Mouse (Mus musculus) retina, adult 2 months (tissue): ENCODE data around the gene Cphx3.
"Not testable (repeated sequence)": the region's sequence is repeated elsewhere in the genome, so short reads cannot be mapped to it uniquely, and the experiment has no call there.

Experiments used
- DNase-seq: peaks from one replicate; pipeline ENCODE4 v3.0.0-alpha.2; 2012; ENCODE audit warnings: low read depth, low spot score

The Cphx3 gene

GRCm38 (mm10) chr14:26173955-26174354 is 91.9 kb downstream of the Cphx3 start:
- DNase-seq, result not testable (repeated sequence)

- DNase-seq, result not testable (repeated sequence)
These were observed 92.9 kb downstream of the Cphx3 start for GRCm38 (mm10) chr14:26175028-26175427.

- DNase-seq, result not testable (repeated sequence)
These were observed 99.6 kb downstream of the Cphx3 start for GRCm38 (mm10) chr14:26181660-26182059.

- not testable (repeated sequence) for DNase-seq
These were observed 100.3 kb downstream of the Cphx3 start, which contains the start of gene Plac9b for GRCm38 (mm10) chr14:26182380-26182779. Plac9b (minus strand) TSS chr14:26182480.

- DNase-seq, result not testable (repeated sequence)
These were observed 104.5 kb downstream of the Cphx3 start for GRCm38 (mm10) chr14:26186638-26187037.

- not testable (repeated sequence) for DNase-seq
These were observed 106.3 kb downstream of the Cphx3 start for GRCm38 (mm10) chr14:26188361-26188760.

GRCm38 (mm10) chr14:26197851-26198250 is 115.8 kb downstream of the Cphx3 start:
- DNase-seq, result not testable (repeated sequence)

GRCm38 (mm10) chr14:26206197-26206925 is 124.3 kb downstream of the Cphx3 start:
- not testable (repeated sequence) for DNase-seq

- not testable (repeated sequence) for DNase-seq
These were observed 124.8 kb downstream of the Cphx3 start, which contains the start of gene Tmem254b for GRCm38 (mm10) chr14:26206926-26207247. Tmem254b (minus strand) TSS chr14:26207041.

- not testable (repeated sequence) for DNase-seq
These were observed 134.3 kb downstream of the Cphx3 start for GRCm38 (mm10) chr14:26216233-26217000.

- not testable (repeated sequence) for DNase-seq
These were observed 155.1 kb downstream of the Cphx3 start for GRCm38 (mm10) chr14:26237183-26237582.

GRCm38 (mm10) chr14:26257756-26258617 is 175.9 kb downstream of the Cphx3 start, which contains the start of gene Duxbl3:
Duxbl3 (plus strand) TSS chr14:26257962.
- DNase-seq, result not testable (repeated sequence)

GRCm38 (mm10) chr14:26258729-26259128 is 176.6 kb downstream of the Cphx3 start:
- not testable (repeated sequence) for DNase-seq
